Mouse (Mus musculus) heart, embryonic 14.5 days (tissue): ENCODE measurements around the gene Prkcb. TPM values are rescaled to one million over a fixed set of nuclear protein-coding genes. Genes with fewer than 3 reads are reported as not detected.

Source experiments
- ATAC-seq: fragments of 200-750 bp; cut with Nextera tagmentation; 2 replicates; pipeline ENCODE4 v1.8.0; 2017; ENCODE audit warnings: low read depth, moderate TSS enrichment; ENCODE audit not compliant: insufficient number of reproducible peaks, insufficient read depth, low FRiP score
- H3K27ac ChIP-seq, 2 experiments: fragments of 200-500 bp in 1 of 2; fragments of 300-500 bp in 1 of 2; sonication (generic) in 1 of 2; replicated peaks in 1 of 2; 2 replicates each; pipeline ENCODE4 v1.5.1; 2012 to 2014; ENCODE audit warnings: low read depth in 2 of 2, low read length in 2 of 2, control low read depth in 1 of 2, mild to moderate bottlenecking in 1 of 2, mixed read lengths in 1 of 2; ENCODE audit not compliant: control insufficient read depth in 1 of 2, insufficient read depth in 1 of 2
- H3K27me3 ChIP-seq: fragments of 300-500 bp; sonication (generic); 2 replicates; pipeline ENCODE4 v1.6.1; 2014; ENCODE audit warnings: mild to moderate bottlenecking, low read length, control low read depth; ENCODE audit not compliant: control insufficient read depth, insufficient read depth
- H3K36me3 ChIP-seq: fragments of 300-500 bp; sonication (generic); 2 replicates; pipeline ENCODE4 v1.6.1; 2014; ENCODE audit warnings: mild to moderate bottlenecking, control low read depth, low read length, mixed read lengths; ENCODE audit not compliant: control insufficient read depth, insufficient read depth
- H3K4me1 ChIP-seq, 2 experiments: fragments of 200-500 bp in 1 of 2; fragments of 300-500 bp in 1 of 2; sonication (generic) in 1 of 2; 2 replicates each; pipeline ENCODE4 v1.6.1; 2012 to 2014; ENCODE audit warnings: low read length in 2 of 2, control low read depth in 1 of 2, mixed read lengths in 1 of 2; ENCODE audit not compliant: control insufficient read depth in 2 of 2, insufficient read depth in 2 of 2
- H3K4me2 ChIP-seq: fragments of 300-500 bp; sonication (generic); 2 replicates; pipeline ENCODE4 v1.6.1; 2014; ENCODE audit warnings: mild to moderate bottlenecking, low read length
- H3K4me3 ChIP-seq, 2 experiments: fragments of 200-500 bp in 1 of 2; fragments of 300-500 bp in 1 of 2; sonication (generic) in 1 of 2; 2 replicates each; pipeline ENCODE4 v1.5.1; 2012 to 2014; ENCODE audit warnings: low read length in 2 of 2, mild to moderate bottlenecking in 2 of 2, control low read depth in 1 of 2, low read depth in 1 of 2, moderate library complexity in 1 of 2; ENCODE audit not compliant: control insufficient read depth in 1 of 2, insufficient read depth in 1 of 2
- H3K9ac ChIP-seq: fragments of 300-500 bp; sonication (generic); 2 replicates; pipeline ENCODE4 v1.6.1; 2014; ENCODE audit warnings: mild to moderate bottlenecking, low read length
- H3K9me3 ChIP-seq: fragments of 300-500 bp; sonication (generic); 2 replicates; pipeline ENCODE4 v1.6.1; 2016; ENCODE audit warnings: low read length, control low read depth; ENCODE audit not compliant: control insufficient read depth
- WGBS: fragments of 180-500 bp; shearing (Covaris S2); extraction: QIAGEN DNeasy Blood & Tissue Kit; methylation state at CpG from one replicate; pipeline ENCODE4 v1.1.7; 2014; 5-methylcytosine and 5-hydroxymethylcytosine counted together
- polyA plus RNA-seq: library from polyadenylated mRNA; unstranded; fragments of >200 nt; fragmentation: Nextera tagmentation; extraction: Ambion mirVana; gene quantifications from 2 replicates; pipeline ENCODE4 v1.2.1, GENCODE M21; 2014

Prkcb gene
- polyA plus RNA-seq, 1 experiment from 2014 or later, result 6.7 TPM

DNA sequence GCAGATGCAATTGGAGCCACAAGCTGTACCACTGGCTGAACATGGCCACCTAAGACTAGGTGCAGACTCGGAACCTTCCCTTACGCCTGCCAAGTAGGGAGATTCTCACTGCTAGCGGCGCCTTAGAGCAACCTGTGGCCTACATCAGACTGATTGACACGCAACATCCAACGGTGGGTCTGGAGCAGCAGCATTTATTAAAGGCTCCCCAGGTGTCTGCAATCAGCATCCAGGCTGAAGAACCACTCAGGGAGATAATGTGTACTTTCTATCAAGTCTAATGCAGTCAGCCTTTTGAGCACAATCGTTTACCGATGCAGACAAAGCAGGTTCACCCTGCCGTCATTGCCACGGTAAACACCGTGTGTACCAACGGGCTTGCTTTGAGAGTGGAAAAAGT lies 81.9 kb downstream of the Prkcb start:
- WGBS, result 87% methylated on average over 12 of the region's 12 CpGs
- Histone ChIP-seq H3K27ac (no peak overlapping the region), H3K9ac (no peak overlapping the region), H3K27me3 (no peaks in the 10 kb centered on the region), H3K4me1 (no peaks in the 10 kb centered on the region), H3K4me2 (no peak overlapping the region), H3K4me3 (no peak overlapping the region), H3K9me3 (no peaks in the 10 kb centered on the region), H3K36me3 (no peaks in the 10 kb centered on the region)
- no peak for ATAC-seq

GRCm38 (mm10) chr7:122371947-122372346 lies 83.4 kb downstream of the Prkcb start:
- Histone ChIP-seq H3K4me2 (no peak overlapping the region), H3K36me3 (no peaks in the 10 kb centered on the region), H3K27me3 (no peaks in the 10 kb centered on the region), H3K9ac (no peak overlapping the region), H3K9me3 (no peaks in the 10 kb centered on the region), H3K27ac (no peak overlapping the region), H3K4me3 (no peak overlapping the region), H3K4me1 (no peaks in the 10 kb centered on the region)
- 64% methylated on average over 5 of the region's 5 CpGs for WGBS
- ATAC-seq, result no peak

DNA sequence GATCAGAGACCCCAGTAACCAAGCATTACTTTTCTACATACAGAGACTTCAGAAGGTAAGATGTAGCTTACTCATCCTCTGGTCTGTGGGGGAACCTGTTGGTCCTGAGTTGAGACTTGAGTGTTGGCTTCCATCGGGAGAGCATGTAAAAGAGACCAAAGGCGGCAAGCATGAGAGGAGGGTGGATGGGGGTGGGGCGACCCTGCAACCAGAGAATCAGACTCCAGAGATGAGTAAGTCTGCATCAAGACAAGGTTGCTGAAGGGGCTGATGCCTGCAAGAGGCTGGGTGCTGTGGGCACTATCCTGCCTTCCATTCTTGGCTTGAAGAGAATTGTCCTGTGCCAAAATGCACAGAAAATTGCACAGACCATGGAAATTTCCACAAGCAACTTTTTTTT lies 83.8 kb downstream of the Prkcb start:
- Histone ChIP-seq H3K27me3 (no peaks in the 10 kb centered on the region), H3K36me3 (no peaks in the 10 kb centered on the region), H3K4me2 (no peak overlapping the region), H3K9ac (no peak overlapping the region), H3K9me3 (no peaks in the 10 kb centered on the region), H3K27ac (no peak overlapping the region), H3K4me3 (no peak overlapping the region), H3K4me1 (no peaks in the 10 kb centered on the region)
- ATAC-seq, result no peak
- WGBS, result 65% methylated on average over 3 of the region's 3 CpGs

GRCm38 (mm10) chr7:122376845-122377244 lies 88.3 kb downstream of the Prkcb start:
- H3K27ac ChIP-seq, result no peak overlapping the region
- ATAC-seq, result no peak
- H3K4me1 ChIP-seq, result peaks cover 5 to 9% of the 10 kb centered on the region in 2 experiments; a peak in 3 of 4 replicates
- H3K4me3 ChIP-seq, result no peak overlapping the region
- H3K36me3 ChIP-seq, result no peaks in the 10 kb centered on the region
- no peak overlapping the region for H3K4me2 ChIP-seq
- H3K27me3 ChIP-seq, result no peaks in the 10 kb centered on the region
- no peak overlapping the region for H3K9ac ChIP-seq
- H3K9me3 ChIP-seq, result no peaks in the 10 kb centered on the region

DNA sequence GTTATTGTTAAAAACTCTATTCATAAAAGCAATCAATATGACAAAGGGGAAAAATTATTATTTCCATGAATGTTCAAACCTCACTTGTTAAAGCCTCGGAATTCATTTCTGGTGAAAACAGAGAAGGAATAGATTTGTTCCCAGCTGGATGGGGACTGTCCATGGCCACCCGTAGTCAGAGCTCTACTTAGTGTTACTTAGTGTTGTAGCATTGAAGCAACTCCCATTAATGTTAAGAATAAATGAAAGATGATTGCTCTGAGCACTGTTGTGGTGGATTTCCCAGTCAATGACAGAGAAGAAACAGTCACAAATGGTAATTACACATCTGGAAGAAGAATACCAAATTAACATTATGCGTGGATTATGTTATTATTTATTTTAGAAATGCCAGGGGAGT lies 89.4 kb downstream of the Prkcb start:
- ATAC-seq, result no peak
- no peak overlapping the region for H3K27ac ChIP-seq
- 82% methylated on average over 3 of the region's 3 CpGs for WGBS

GRCm38 (mm10) chr7:122378473-122378872 lies 89.9 kb downstream of the Prkcb start:
- Histone ChIP-seq H3K36me3 (no peaks in the 10 kb centered on the region), H3K9ac (no peak overlapping the region), H3K4me2 (no peak overlapping the region; the same call in 1 of the 2 replicates), H3K27me3 (no peaks in the 10 kb centered on the region), H3K9me3 (no peaks in the 10 kb centered on the region), H3K4me1 (peaks cover 5 to 9% of the 10 kb centered on the region in 2 experiments; a peak in 3 of 4 replicates), H3K4me3 (no peak overlapping the region), H3K27ac (no peak overlapping the region)
- 21% methylated on average over 10 of the region's 10 CpGs for WGBS
- ATAC-seq, result peak; percentile 55; the same call in 1 of the 2 replicates

More for the DNA sequence above, 89.4 kb downstream of the Prkcb start:
- H3K36me3 ChIP-seq, result no peaks in the 10 kb centered on the region
- no peak overlapping the region for H3K4me2 ChIP-seq
- H3K4me1 ChIP-seq, result peaks cover 5 to 9% of the 10 kb centered on the region in 2 experiments; a peak in 3 of 4 replicates
- no peaks in the 10 kb centered on the region for H3K27me3 ChIP-seq
- H3K9me3 ChIP-seq, result no peaks in the 10 kb centered on the region
- H3K9ac ChIP-seq, result no peak overlapping the region
- no peak overlapping the region for H3K4me3 ChIP-seq

GRCm38 (mm10) chr7:122379292-122379691 lies 90.7 kb downstream of the Prkcb start:
- H3K4me2 ChIP-seq, result no peak overlapping the region
- peaks cover 5 to 9% of the 10 kb centered on the region in 2 experiments; a peak in 3 of 4 replicates for H3K4me1 ChIP-seq
- H3K27me3 ChIP-seq, result no peaks in the 10 kb centered on the region
- H3K4me3 ChIP-seq, result no peak overlapping the region
- no peak for ATAC-seq
- H3K9ac ChIP-seq, result no peak overlapping the region
- H3K27ac ChIP-seq, result no peak overlapping the region
- H3K36me3 ChIP-seq, result no peaks in the 10 kb centered on the region
- no peaks in the 10 kb centered on the region for H3K9me3 ChIP-seq
- WGBS, result 73% methylated on average over 7 of the region's 7 CpGs
